Mouse (Mus musculus) thymus, postnatal 4 days (tissue): ENCODE measurements around the gene Gm7694.
A peak's percentile ranks its signal among the peaks of the same experiment; 100 is the strongest.

Experiments used
- DNase-seq: peaks from one replicate; pipeline ENCODE4 v3.0.0; 2021

Gm7694 gene

DNA sequence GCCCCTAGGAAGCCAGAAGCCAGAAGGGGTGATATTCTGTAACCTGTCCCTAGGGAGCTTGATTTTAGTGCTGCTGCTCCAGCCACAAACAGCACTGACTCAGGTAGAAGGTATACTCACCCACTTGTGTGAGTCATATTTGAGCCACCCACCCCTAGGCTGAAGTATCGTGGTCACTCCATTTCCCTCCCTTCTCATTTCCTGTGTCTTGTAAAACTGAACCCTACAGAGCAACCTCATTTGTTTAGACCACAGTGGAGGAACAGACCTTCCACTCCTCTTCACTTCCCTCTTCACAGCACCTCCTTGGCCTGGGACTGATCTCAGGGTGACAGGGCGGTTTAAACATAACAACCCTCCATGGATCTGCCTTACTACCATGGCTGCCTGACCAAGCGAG lies 29.1 kb downstream of the Gm7694 start, which contains the start of gene Sh2d1b1:
Gene Sh2d1b1, plus strand, starts transcription at position 305 of the 400 bp plus-strand sequence.
- no peak for DNase-seq

DNA sequence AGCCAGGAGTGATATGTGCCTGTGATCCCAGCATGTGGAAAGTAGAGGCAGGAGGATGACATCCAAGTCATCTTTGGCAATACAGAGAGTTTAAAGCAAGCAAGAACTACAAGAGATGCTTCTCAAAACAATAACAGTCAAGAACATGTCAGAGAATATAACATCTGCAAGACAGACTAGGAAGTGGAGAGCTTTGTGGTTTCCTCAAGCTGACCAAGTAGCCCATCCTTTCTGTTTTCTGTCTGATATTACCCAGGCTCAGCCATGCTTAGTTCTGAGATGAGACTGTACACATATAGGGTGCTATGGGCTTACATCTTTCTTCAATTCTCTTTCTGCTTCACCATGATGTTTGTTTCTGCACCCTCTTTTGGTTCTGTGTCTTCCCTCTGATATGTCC lies 32.9 kb downstream of the Gm7694 start:
- DNase-seq, result no peak

DNA sequence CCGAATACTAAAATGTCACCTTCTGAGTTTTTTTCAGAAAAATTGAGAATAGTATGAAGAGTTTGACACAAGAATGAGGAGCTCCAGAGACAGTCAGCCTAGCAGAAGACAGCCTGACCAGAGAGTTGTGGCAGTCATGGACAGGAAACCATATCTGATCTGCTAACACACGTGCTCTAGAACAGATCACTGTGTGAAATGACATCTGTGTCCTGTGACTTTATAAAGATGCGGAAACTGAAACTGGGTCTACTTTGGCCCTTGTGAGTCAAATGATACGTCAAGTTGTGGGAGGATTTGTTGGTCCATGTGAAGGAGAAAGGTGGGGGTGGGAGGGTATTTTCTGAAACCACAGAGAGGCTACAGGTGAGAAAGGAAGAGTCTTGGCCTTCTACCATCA lies 35.4 kb downstream of the Gm7694 start:
- no peak for DNase-seq

DNA sequence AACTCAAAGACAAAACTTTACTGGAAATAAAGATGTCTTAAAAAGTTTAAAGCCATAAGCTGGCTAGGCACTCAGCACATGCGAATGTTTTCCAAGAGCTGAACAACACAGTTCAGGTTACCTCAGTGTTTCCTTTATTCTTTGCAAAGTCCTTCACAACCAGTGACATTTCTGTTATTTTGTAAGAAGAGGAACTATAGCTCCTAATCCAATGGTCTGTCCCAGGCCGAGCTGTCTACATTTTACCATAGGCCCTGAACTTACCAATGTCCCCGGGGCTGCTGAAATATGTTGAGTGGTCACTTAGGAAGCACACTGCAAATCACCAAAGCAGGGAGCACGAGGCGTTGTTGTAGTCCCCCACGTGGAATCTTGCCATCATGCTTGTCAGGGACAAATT lies 35.9 kb downstream of the Gm7694 start:
- DNase-seq, result no peak

DNA sequence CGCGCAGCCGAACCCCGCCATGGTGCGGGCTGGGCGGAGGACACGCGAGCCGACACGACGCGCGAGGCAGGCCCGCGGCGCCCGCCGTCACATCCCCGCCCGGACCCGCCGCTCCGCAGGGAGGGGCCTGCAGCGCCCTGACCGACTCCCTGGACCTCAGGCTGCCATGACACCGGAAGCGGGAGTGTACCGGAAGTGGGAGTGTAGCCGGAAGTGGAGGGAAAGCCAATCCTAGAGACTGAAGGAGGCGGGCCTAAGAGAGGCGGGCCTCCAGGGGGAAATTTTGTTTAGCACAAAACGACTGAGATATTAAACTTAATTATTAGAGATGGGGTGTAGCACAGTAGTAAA lies 50.6 kb downstream of the Gm7694 start:
- DNase-seq, result peak; percentile 78

DNA sequence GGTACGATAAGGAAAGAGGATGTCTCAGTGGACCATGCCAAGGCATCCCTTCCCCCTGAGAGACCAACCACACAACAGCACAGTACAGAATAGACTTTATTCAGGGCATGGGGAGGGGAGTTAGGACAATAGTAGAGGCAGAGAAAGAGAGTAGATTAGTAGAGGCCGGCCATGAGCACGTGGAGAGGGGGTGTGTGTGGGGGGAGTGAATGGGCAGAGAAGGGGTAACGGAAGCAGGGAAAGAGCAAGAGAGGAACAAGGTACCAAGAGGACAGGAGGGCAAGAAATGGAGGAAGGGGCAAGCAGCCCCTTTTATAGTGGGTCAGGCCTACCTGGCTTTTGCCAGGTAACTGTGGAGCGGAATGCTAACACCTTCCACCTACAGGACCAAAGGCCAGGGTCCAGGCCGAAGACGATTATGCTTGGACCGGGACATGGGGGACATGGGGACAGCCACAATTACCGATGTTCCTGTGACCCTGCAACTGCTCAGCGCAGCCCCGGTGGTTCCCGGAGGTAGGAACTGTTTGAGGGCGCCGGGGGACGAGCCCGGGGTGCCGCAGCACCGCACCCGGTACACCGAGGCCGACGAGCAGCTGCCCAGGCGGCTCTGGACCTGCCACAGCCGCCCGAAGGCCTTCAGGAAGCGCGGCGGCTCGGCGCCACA lies 51.1 kb downstream of the Gm7694 start:
- DNase-seq, result no peak
